Mouse (Mus musculus): ENCODE measurements around the gene Nkd2.
A peak's percentile ranks its signal among the peaks of the same experiment; 100 is the strongest.

Gene Nkd2

GRCm38 (mm10) chr13:73847465-73847836 is at the start of gene Nkd2:
Nkd2 (minus strand) TSS chr13:73847631.
- peak; percentile 82 for DNase-seq

- DNase-seq, result no peak
These were observed 45.2 kb upstream of the Nkd2 start for GRCm38 (mm10) chr13:73892493-73893178.

GRCm38 (mm10) chr13:73887415-73887874 is 40.0 kb upstream of the Nkd2 start:
- no peak for DNase-seq

DNA sequence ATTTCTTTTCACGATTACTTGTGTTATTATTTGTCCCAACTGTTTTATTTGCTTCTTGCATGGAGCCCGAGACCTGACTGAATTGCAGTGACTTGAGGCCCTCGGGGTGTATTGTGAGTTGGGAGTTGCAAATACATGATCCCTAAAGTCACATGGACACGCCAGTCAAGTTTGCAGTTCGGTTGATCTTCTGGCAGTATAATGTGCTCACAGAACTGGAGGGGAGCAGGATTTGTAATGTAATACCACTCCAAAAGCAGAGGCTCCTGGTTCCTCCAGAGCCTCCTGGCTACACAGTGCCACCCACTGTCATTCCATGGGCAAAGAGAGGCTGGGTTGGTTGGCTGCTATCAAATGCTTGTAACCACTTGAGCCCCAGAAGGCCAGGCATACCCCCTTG is 39.2 kb upstream of the Nkd2 start:
- DNase-seq, result no peak

DNA sequence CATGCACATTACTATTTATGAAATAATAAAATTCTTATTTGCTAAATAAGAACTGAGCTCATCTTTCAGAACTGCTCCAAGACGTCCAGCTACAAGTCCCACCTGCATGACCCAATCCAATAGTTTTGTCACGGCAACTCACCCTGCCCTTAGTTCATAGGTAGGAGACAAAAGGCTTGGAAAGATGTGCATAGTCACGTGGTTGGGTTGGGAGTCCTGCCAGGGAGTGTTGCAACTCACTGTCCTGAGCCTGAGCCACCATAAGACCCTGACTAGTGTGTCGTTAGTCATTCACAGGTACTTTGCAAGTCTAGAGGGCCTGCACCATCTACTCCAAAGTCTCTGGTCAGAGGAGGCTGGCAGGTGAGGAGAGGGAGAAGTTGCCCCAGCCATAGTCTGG is 38.6 kb upstream of the Nkd2 start:
- no peak for DNase-seq

DNA sequence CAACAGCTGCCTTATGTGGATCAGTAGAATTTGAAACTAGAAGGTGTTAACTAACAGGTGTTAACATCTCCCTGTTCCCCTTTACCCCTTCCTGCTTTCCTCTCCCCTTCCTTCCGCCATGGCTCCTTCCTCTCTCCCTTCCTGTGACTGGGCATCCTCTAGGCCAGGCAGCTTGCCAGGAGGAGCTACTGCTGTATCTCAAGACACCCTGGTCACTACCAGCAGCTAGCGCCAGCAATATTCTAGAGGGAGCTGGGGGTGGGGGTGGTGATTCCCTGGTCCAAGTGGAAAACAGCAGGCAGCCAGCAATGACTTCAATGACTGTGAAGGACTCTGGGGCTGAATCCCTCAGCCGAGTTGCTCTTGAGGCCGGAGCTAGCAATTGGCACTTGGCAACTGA is 38.2 kb upstream of the Nkd2 start:
- DNase-seq, result no peak

DNA sequence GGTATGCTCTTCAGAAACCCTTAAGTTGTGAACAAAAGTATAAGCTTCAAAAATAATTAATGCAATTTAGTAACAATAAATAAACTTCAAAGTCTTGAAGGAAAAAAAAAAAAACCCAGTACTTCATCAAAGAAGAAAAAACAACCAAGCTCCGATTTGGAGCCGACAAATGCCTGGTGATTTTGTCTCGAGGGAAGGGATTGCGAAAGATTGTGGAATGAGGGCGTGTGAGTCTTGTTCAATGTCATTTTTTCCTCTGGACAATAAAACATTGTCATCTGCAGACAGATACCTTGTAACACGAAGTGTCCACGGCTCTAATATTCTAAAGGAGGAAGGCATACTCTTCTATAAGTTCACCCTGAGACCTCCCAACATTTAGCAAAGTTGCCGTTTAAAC is 33.9 kb upstream of the Nkd2 start:
- DNase-seq, result no peak

GRCm38 (mm10) chr13:73879824-73880223 is 32.4 kb upstream of the Nkd2 start:
- peak; percentile 56 for DNase-seq

DNA sequence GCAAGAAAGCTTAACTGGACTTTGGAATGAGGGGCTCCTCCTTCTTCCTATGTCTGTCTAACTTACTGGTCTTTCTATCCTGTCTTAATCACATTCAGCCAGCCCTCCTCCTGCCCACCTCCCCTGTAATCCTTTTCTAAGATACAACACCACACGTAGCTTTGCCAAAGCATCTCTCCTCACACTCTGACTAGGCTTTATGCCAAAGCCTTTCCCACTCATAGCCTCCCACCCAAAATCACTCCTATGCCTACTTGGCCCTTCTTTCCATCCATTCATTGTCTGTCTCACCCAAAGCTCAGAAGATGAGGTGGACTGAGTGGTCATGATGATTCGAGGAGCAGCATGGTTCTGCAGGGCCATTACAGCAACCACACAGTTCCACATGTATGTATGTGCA is 24.7 kb upstream of the Nkd2 start:
- DNase-seq, result no peak

DNA sequence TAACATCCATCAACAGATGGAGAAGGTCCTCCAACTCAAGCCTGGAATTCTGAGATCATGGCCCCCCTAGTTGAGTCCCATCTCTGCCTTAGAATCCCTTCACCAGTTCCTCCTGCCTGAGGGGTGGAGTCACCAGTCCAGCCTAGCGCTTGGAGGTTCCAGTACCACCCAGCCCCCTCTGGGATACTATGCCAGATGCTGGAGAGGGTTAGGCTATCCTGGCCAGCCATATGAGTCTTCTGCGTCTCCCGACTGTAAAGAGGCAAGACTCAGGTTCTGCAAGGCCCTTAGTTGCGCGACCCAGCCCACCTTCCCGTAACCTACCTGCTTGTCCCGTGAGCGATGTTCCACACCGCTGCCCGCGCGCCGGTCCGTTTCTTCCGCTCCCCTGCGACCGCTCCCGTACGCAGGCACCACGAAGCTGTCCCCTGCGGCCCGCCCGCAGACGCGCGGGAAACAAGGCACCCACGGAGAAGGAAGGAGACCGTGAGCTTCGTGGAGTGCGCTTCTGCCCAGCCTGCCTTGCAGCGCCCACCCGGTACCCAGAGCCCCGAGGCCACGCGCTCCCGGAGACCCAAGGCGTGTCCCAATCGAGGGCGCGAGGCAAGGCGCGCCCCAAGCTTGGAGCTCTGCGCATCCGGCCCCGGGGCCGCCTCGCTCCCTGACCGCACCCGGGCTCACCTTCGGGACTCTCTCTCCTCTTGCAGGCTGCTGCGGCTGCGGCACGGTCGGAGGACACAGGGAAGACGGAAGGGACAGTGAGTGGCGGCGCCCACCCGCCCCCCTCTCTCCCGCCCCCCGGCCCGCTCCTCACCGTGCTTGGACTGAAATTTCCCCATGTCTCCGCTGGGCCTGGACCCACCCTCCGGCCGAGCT is 604 bp downstream of the Nkd2 start:
- DNase-seq, result no peak

DNA sequence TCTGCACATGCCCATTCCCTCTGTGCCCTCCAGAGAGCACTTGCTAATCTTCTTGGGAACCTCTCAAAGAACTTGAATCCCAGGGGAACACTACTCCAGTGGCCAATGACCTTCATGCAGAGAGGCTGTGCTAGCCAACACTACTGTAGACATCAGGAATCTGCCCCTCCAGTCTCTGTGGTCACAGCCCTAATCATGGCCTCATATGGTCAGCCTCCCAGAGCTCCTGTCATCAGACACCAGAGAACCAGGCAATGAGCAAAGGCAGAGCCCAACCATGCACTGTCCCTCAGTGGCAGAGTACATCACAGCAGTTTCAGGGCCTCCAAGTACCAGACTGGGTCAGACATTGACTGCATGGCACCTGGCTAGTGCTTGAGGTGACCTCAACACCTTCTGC is 4.7 kb downstream of the Nkd2 start:
- no peak for DNase-seq

- DNase-seq, result no peak
These were observed 7.7 kb downstream of the Nkd2 start for GRCm38 (mm10) chr13:73839740-73840139.

DNA sequence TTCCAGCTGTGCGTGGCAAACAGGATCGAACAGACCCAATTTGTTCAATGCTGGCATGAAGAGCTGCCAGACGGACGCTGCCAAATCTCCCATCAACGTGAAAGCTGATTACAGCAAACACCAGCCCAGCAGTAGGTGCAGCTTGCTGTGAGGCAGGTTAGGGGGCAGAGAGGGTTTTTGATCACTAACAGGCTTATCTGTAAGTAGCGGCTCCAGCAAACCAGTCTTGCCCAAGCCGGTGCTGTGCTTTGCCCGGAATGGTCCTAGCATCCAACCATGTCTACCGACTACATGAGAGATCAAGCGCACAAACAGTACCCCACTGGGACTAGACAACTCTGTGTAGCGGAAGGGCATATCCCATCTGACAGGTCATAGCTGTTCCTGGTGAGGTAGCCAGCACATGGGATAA is 8.3 kb downstream of the Nkd2 start:
- no peak for DNase-seq

- no peak for DNase-seq
These were observed 9.7 kb downstream of the Nkd2 start for GRCm38 (mm10) chr13:73837708-73838107.

DNA sequence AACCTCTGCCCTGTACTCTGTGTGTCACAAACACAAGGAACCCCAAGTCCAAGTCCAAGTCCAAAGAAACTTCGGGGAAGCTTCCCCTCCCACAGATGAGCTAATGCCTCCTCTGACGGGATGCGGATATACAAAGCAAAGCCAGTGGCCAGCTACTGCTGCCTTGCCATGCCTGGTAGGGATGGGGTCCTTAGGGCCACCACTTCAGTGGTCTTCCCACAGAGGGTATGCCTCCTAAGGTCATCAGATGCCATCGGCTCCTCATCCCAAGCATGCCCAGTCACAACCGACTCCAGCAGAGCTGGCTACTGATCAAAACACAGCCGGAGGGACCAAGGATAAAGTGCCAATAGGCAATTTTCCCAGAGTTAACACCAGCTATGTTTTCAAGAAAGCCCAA is 10.9 kb downstream of the Nkd2 start:
- DNase-seq, result no peak

DNA sequence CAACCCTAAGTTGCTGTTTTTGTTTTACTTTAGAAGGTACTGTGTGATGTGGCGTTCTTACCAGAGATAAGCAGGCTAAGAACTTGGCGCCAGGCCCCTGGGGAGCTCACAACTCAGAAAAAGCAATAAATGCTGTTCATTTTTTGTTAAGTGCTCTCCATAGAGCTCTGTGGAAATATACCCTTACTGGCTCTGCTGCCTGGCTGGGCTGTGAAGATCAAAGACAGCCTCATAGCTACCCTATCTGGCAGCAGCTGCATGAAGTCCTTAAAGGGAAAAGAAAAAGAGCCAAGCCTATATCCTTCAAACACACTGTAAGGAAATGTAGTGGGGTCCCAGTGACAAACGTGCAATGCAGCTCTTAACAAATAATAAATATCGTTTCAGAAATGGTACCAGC is 11.6 kb downstream of the Nkd2 start:
- no peak for DNase-seq

DNA sequence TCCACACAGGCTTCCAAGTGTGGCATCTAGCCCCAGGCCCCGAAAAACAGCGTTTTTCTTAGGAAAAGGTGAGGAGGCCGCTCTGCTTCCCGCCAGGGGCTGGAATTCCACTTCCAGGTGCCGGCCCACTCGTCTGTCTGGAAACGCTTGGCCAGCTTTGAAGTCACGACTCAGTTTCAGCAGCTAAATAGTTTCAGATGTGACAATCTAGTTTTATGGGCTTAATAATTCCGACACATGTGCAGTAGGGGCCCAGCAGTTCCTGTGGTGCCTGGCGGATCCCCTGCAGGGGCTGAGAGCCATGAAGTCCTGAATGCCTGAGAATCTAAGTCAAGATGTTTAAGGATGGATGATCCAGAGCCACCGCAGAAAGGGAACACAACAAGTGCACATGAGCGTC is 13.6 kb downstream of the Nkd2 start:
- no peak for DNase-seq

DNA sequence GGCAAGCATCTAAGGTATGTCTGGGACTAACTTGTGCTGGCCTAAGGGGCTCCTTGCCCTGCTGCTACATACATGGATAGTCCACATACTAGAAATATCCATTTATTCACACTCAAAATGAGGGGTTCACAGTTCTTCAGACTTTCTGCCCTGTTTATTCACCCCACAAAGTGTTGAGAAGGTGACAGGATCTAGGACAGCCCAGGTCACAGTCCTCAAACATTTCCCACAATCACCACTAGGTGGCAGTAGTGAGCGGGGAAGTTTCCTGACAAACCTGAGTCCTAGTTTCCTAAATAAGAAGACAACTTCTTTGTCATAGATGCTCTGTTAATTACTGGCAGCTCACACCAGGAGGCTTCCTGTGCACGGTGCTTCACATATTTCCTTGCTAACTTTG is 15.9 kb downstream of the Nkd2 start:
- DNase-seq, result peak; percentile 49

- no peak for DNase-seq
These were observed 20.2 kb downstream of the Nkd2 start for GRCm38 (mm10) chr13:73827243-73827642.

DNA sequence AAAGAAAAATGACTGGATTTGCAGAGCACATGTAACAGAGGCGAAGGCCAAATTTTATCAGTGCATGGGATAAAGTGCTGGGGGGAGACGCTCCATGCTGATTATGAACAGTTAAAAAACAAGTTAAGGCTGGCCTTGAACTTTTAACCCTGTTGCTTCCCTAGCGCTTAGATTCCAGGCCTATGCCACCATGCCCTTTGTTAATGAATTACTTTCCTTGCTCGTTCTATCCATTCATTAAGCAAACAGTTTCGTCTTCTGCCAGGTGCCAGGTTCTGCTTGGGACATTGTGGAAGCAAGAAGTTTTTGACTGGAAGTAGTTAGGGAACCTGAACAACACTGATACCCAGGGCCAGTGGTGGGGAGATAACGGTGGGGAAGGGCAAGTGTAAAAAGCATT is 23.7 kb downstream of the Nkd2 start:
- DNase-seq, result no peak

GRCm38 (mm10) chr13:73822187-73822800 is 25.1 kb downstream of the Nkd2 start:
- peak; percentile 53 for DNase-seq

- no peak for DNase-seq
These were observed 26.2 kb downstream of the Nkd2 start for GRCm38 (mm10) chr13:73821251-73821650.

GRCm38 (mm10) chr13:73818921-73819320 is 28.5 kb downstream of the Nkd2 start:
- DNase-seq, result no peak

- DNase-seq, result no peak
These were observed 31.1 kb downstream of the Nkd2 start for GRCm38 (mm10) chr13:73816338-73816737.

Measured in right cerebral cortex, postnatal 14 days (tissue).